Mouse (Mus musculus) liver, embryonic 11.5 days (tissue): ENCODE results near the gene Slc3a1. TPM values are rescaled to one million over a fixed set of nuclear protein-coding genes. Genes with fewer than 3 reads are reported as not detected.

Source experiments
- ATAC-seq: fragments of 200-750 bp; cut with Nextera tagmentation; replicated peaks from 2 replicates; pipeline ENCODE4 v1.8.0; 2017; ENCODE audit warnings: moderate number of reproducible peaks, mild to moderate bottlenecking, moderate TSS enrichment, moderate library complexity; ENCODE audit not compliant: low FRiP score
- DNase-seq: peaks from one replicate; pipeline ENCODE4 v3.0.0-alpha.2; 2017; ENCODE audit warnings: low spot score
- H3K27ac ChIP-seq: fragments of 300-500 bp; sonication (generic); 2 replicates; pipeline ENCODE4 v1.5.1; 2014; ENCODE audit warnings: mild to moderate bottlenecking, low read depth, low read length, control low read depth
- H3K27me3 ChIP-seq: fragments of 300-500 bp; sonication (generic); replicated peaks from 2 replicates; pipeline ENCODE4 v1.6.1; 2014; ENCODE audit warnings: low read length, mixed read lengths; ENCODE audit not compliant: control insufficient read depth, insufficient read depth
- H3K36me3 ChIP-seq: fragments of 300-500 bp; sonication (generic); 2 replicates; pipeline ENCODE4 v1.6.1; 2014; ENCODE audit warnings: mild to moderate bottlenecking, low read length, moderate library complexity, mixed read lengths; ENCODE audit not compliant: control insufficient read depth, insufficient read depth
- H3K4me1 ChIP-seq: fragments of 300-500 bp; sonication (generic); replicated peaks from 2 replicates; pipeline ENCODE4 v1.6.1; 2014; ENCODE audit warnings: low read length, mixed read lengths; ENCODE audit not compliant: control insufficient read depth, insufficient read depth
- H3K4me2 ChIP-seq: fragments of 300-500 bp; sonication (generic); 2 replicates; pipeline ENCODE4 v1.6.1; 2014; ENCODE audit warnings: mild to moderate bottlenecking, control low read depth, moderate library complexity
- H3K4me3 ChIP-seq: fragments of 300-500 bp; sonication (generic); 2 replicates; pipeline ENCODE4 v1.5.1; 2014; ENCODE audit warnings: low read depth, low read length, control low read depth
- H3K9ac ChIP-seq: fragments of 300-500 bp; sonication (generic); 2 replicates; pipeline ENCODE4 v1.6.1; 2014; ENCODE audit warnings: low read depth, low read length, control low read depth
- H3K9me3 ChIP-seq: fragments of 300-500 bp; sonication (generic); 2 replicates; pipeline ENCODE4 v1.6.1; 2016; ENCODE audit warnings: low read length, inconsistent platforms, mixed read lengths; ENCODE audit not compliant: control insufficient read depth
- WGBS: fragments of 180-500 bp; shearing (Covaris S2); extraction: QIAGEN DNeasy Blood & Tissue Kit; methylation state at CpG from one replicate; pipeline ENCODE4 v1.1.7; 2014; 5-methylcytosine and 5-hydroxymethylcytosine counted together
- polyA plus RNA-seq: library from polyadenylated mRNA; unstranded; fragments of >200 nt; fragmentation: Nextera tagmentation; extraction: Ambion mirVana; gene quantifications from 2 replicates; pipeline ENCODE4 v1.2.1, GENCODE M21; 2014

The Slc3a1 gene
- polyA plus RNA-seq, 1 experiment from 2014 or later, result 0.27 TPM

GRCm38 (mm10) chr17:85027247-85027646 is 929 bp upstream of the Slc3a1 start:
- H3K36me3 ChIP-seq, result no peaks in the 10 kb centered on the region
- H3K27me3 ChIP-seq, result no peaks in the 10 kb centered on the region
- ATAC-seq (no peak), DNase-seq (peak; percentile 21)
- no peaks in the 10 kb centered on the region for H3K9me3 ChIP-seq
- no peaks in the 10 kb centered on the region for H3K4me1 ChIP-seq
- no peak overlapping the region for H3K4me3 ChIP-seq
- H3K9ac ChIP-seq, result no peak overlapping the region
- no peak overlapping the region for H3K4me2 ChIP-seq
- WGBS, result 75% methylated on average over 3 of the region's 3 CpGs
- H3K27ac ChIP-seq, result no peak overlapping the region

- Histone ChIP-seq H3K4me1 (no peaks in the 10 kb centered on the region), H3K4me2 (no peak overlapping the region), H3K4me3 (no peak overlapping the region), H3K27me3 (no peaks in the 10 kb centered on the region), H3K9ac (no peak overlapping the region), H3K36me3 (no peaks in the 10 kb centered on the region), H3K9me3 (no peaks in the 10 kb centered on the region), H3K27ac (no peak overlapping the region)
- WGBS, result 88% methylated on average over 10 of the region's 10 CpGs
- no peak for ATAC-seq
- peak; percentile 25 for DNase-seq
These were observed 621 bp downstream of the Slc3a1 start for GRCm38 (mm10) chr17:85028797-85029196.

- no peaks in the 10 kb centered on the region for H3K27me3 ChIP-seq
- no peak overlapping the region for H3K4me3 ChIP-seq
- no peaks in the 10 kb centered on the region for H3K36me3 ChIP-seq
- 66% methylated on average over 5 of the region's 5 CpGs for WGBS
- ATAC-seq (no peak), DNase-seq (peak; percentile 27)
- no peaks in the 10 kb centered on the region for H3K4me1 ChIP-seq
- H3K9me3 ChIP-seq, result no peaks in the 10 kb centered on the region
- no peak overlapping the region for H3K4me2 ChIP-seq
- H3K27ac ChIP-seq, result no peak overlapping the region
- no peak overlapping the region for H3K9ac ChIP-seq
These were observed 2.5 kb downstream of the Slc3a1 start for GRCm38 (mm10) chr17:85030651-85031050.

GRCm38 (mm10) chr17:85033087-85033486 is 4.9 kb downstream of the Slc3a1 start:
- 88% methylated on average over 3 of the region's 3 CpGs for WGBS
- Histone ChIP-seq H3K27me3 (no peaks in the 10 kb centered on the region), H3K4me2 (no peak overlapping the region), H3K4me3 (no peak overlapping the region), H3K27ac (no peak overlapping the region), H3K36me3 (no peaks in the 10 kb centered on the region), H3K9ac (no peak overlapping the region), H3K9me3 (no peaks in the 10 kb centered on the region), H3K4me1 (no peaks in the 10 kb centered on the region)
- no peak for DNase-seq
- ATAC-seq, result no peak

GRCm38 (mm10) chr17:85034068-85034467 is 5.9 kb downstream of the Slc3a1 start:
- Histone ChIP-seq H3K4me1 (no peaks in the 10 kb centered on the region), H3K9ac (no peak overlapping the region), H3K27ac (no peak overlapping the region), H3K27me3 (no peaks in the 10 kb centered on the region), H3K9me3 (no peaks in the 10 kb centered on the region), H3K36me3 (no peaks in the 10 kb centered on the region), H3K4me3 (no peak overlapping the region), H3K4me2 (no peak overlapping the region)
- 66% methylated on average over 11 of the region's 11 CpGs for WGBS
- DNase-seq (no peak), ATAC-seq (no peak)

- 0 out of 2 replicates have a peak, but pooled peaks have one; percentile 31 for ATAC-seq
These were observed 9.7 kb downstream of the Slc3a1 start for GRCm38 (mm10) chr17:85037855-85038254.

GRCm38 (mm10) chr17:85038311-85038710 is 10.1 kb downstream of the Slc3a1 start:
- no peak overlapping the region for H3K4me2 ChIP-seq
- H3K9me3 ChIP-seq, result no peaks in the 10 kb centered on the region
- DNase-seq (no peak), ATAC-seq (no peak)
- no peak overlapping the region for H3K27ac ChIP-seq
- H3K4me1 ChIP-seq, result peaks cover 3% of the 10 kb centered on the region; the same call in 1 of the 2 replicates
- no peaks in the 10 kb centered on the region for H3K27me3 ChIP-seq
- no peak overlapping the region for H3K4me3 ChIP-seq
- no peaks in the 10 kb centered on the region for H3K36me3 ChIP-seq
- 76% methylated on average over 4 of the region's 4 CpGs for WGBS
- H3K9ac ChIP-seq, result no peak overlapping the region

More at GRCm38 (mm10) chr17:85037855-85038254, 9.7 kb downstream of the Slc3a1 start:
- H3K4me2 ChIP-seq, result no peak overlapping the region
- no peak overlapping the region for H3K4me3 ChIP-seq
- no peaks in the 10 kb centered on the region for H3K27me3 ChIP-seq
- peaks cover 3% of the 10 kb centered on the region; the same call in 1 of the 2 replicates for H3K4me1 ChIP-seq
- WGBS, result 65% methylated on average over 5 of the region's 5 CpGs
- H3K27ac ChIP-seq, result no peak overlapping the region
- no peak for DNase-seq
- no peaks in the 10 kb centered on the region for H3K36me3 ChIP-seq
- no peaks in the 10 kb centered on the region for H3K9me3 ChIP-seq
- H3K9ac ChIP-seq, result no peak overlapping the region

- no peak overlapping the region for H3K4me3 ChIP-seq
- no peak for ATAC-seq
- WGBS, result 88% methylated on average over 5 of the region's 5 CpGs
These were observed 10.6 kb downstream of the Slc3a1 start for GRCm38 (mm10) chr17:85038761-85039160.

GRCm38 (mm10) chr17:85040913-85041312 is 12.7 kb downstream of the Slc3a1 start:
- H3K27me3 ChIP-seq, result no peaks in the 10 kb centered on the region
- no peaks in the 10 kb centered on the region for H3K9me3 ChIP-seq
- WGBS, result 62% methylated on average over 7 of the region's 7 CpGs
- peaks cover 3% of the 10 kb centered on the region; the same call in 1 of the 2 replicates for H3K4me1 ChIP-seq
- no peaks in the 10 kb centered on the region for H3K36me3 ChIP-seq
- H3K4me3 ChIP-seq, result no peak overlapping the region
- no peak overlapping the region for H3K27ac ChIP-seq
- no peak overlapping the region for H3K4me2 ChIP-seq
- no peak overlapping the region for H3K9ac ChIP-seq
- no peak for ATAC-seq
- no peak for DNase-seq

More at GRCm38 (mm10) chr17:85038761-85039160, 10.6 kb downstream of the Slc3a1 start:
- no peak overlapping the region for H3K27ac ChIP-seq
- no peaks in the 10 kb centered on the region for H3K27me3 ChIP-seq
- no peak overlapping the region for H3K9ac ChIP-seq
- peaks cover 3% of the 10 kb centered on the region; the same call in 1 of the 2 replicates for H3K4me1 ChIP-seq
- H3K4me2 ChIP-seq, result no peak overlapping the region
- DNase-seq, result no peak
- no peaks in the 10 kb centered on the region for H3K36me3 ChIP-seq
- no peaks in the 10 kb centered on the region for H3K9me3 ChIP-seq
